Mouse (Mus musculus) ZHBTc4 (cell line): ENCODE measurements around the gene Cela2a.

Experiments
- DNase-seq: peaks from one replicate; pipeline ENCODE4 v3.0.0-alpha.2; 2011; ENCODE audit warnings: low read depth, low spot score

Cela2a gene

GRCm38 (mm10) chr4:141858501-141858900 is 32.5 kb upstream of the Cela2a start:
- DNase-seq: no peak

- peak; percentile 86 for DNase-seq
These were observed 31.5 kb upstream of the Cela2a start for GRCm38 (mm10) chr4:141857422-141857930.

- peak; percentile 47 for DNase-seq
These were observed 27.5 kb upstream of the Cela2a start for GRCm38 (mm10) chr4:141853437-141853836.

GRCm38 (mm10) chr4:141845999-141846398 is 20.0 kb upstream of the Cela2a start, which contains the start of gene Ctrc:
TSS of gene Ctrc (minus strand) at chr4:141846359.
- DNase-seq: no peak

GRCm38 (mm10) chr4:141834536-141835095 is 8.7 kb upstream of the Cela2a start:
- no peak for DNase-seq

- DNase-seq: no peak
These were observed 8.0 kb upstream of the Cela2a start for GRCm38 (mm10) chr4:141833911-141834310.

- peak; percentile 81 for DNase-seq
These were observed 5.4 kb upstream of the Cela2a start for GRCm38 (mm10) chr4:141831361-141831760.

GRCm38 (mm10) chr4:141830381-141830780 is 4.4 kb upstream of the Cela2a start:
- DNase-seq: peak; percentile 42

- no peak for DNase-seq
These were observed 2.2 kb upstream of the Cela2a start for GRCm38 (mm10) chr4:141828177-141828576.

GRCm38 (mm10) chr4:141827401-141827800 is 1.4 kb upstream of the Cela2a start:
- DNase-seq: no peak

- peak; percentile 89 for DNase-seq
These were observed 3.0 kb downstream of the Cela2a start for GRCm38 (mm10) chr4:141822979-141823378.

GRCm38 (mm10) chr4:141822089-141822488 is 3.9 kb downstream of the Cela2a start:
- peak; percentile 74 for DNase-seq

- DNase-seq: no peak
These were observed 4.8 kb downstream of the Cela2a start for GRCm38 (mm10) chr4:141821178-141821577.

GRCm38 (mm10) chr4:141819316-141819715 is 6.6 kb downstream of the Cela2a start:
- DNase-seq: peak; percentile 79

- peak; percentile 51 for DNase-seq
These were observed 7.1 kb downstream of the Cela2a start for GRCm38 (mm10) chr4:141818861-141819260.

GRCm38 (mm10) chr4:141817706-141818105 is 8.3 kb downstream of the Cela2a start:
- DNase-seq: no peak

- DNase-seq: no peak
These were observed 8.9 kb downstream of the Cela2a start for GRCm38 (mm10) chr4:141816776-141817655.

GRCm38 (mm10) chr4:141816267-141816666 is 9.7 kb downstream of the Cela2a start:
- no peak for DNase-seq

- no peak for DNase-seq
These were observed 14.6 kb downstream of the Cela2a start for GRCm38 (mm10) chr4:141811375-141811774.

GRCm38 (mm10) chr4:141810975-141811374 is 15.0 kb downstream of the Cela2a start:
- DNase-seq: no peak

- DNase-seq: peak; percentile 78
These were observed 16.0 kb downstream of the Cela2a start for GRCm38 (mm10) chr4:141809850-141810464.

- DNase-seq: no peak
These were observed 20.1 kb downstream of the Cela2a start for GRCm38 (mm10) chr4:141805886-141806285.
